Mouse (Mus musculus): ENCODE measurements around the gene Gm28308. TPM values are rescaled to one million over a fixed set of nuclear protein-coding genes. Genes with fewer than 3 reads are reported as not detected.

The Gm28308 gene
- total RNA-seq, 2 experiments from 2014 or later = not detected

- DNase-seq (ENCODE audit: low spot score in 2 of 2) = no peak
Observed at GRCm38 (mm10) chr6:52246916-52247315, 33.8 kb upstream of the Gm28308 start.

GRCm38 (mm10) chr6:52246403-52246803 lies 33.3 kb upstream of the Gm28308 start:
- DNase-seq (ENCODE audit: low spot score in 2 of 2) = no peak

- no peak for DNase-seq (ENCODE audit: low spot score in 2 of 2)
Observed at GRCm38 (mm10) chr6:52245757-52246142, 32.6 kb upstream of the Gm28308 start, which contains the start of gene Hoxa11. TSS of gene Hoxa11 (minus strand) at chr6:52245810.

- DNase-seq (ENCODE audit: low spot score in 2 of 2) = no peak
Observed at GRCm38 (mm10) chr6:52245040-52245756, 32.1 kb upstream of the Gm28308 start.

GRCm38 (mm10) chr6:52244471-52245039 lies 31.4 kb upstream of the Gm28308 start:
- no peak for DNase-seq (ENCODE audit: low spot score in 2 of 2)

GRCm38 (mm10) chr6:52243681-52244121 lies 30.6 kb upstream of the Gm28308 start:
- no peak for DNase-seq (ENCODE audit: low spot score in 2 of 2)

GRCm38 (mm10) chr6:52242801-52243332 lies 29.7 kb upstream of the Gm28308 start:
- no peak for DNase-seq (ENCODE audit: low spot score in 2 of 2)

GRCm38 (mm10) chr6:52241001-52241621 lies 28.0 kb upstream of the Gm28308 start:
- no peak for DNase-seq (ENCODE audit: low spot score in 2 of 2)

GRCm38 (mm10) chr6:52240389-52241000 lies 27.4 kb upstream of the Gm28308 start, which contains the start of gene Hoxa10:
TSS of gene Hoxa10 (minus strand) at chr6:52240854.
- DNase-seq (ENCODE audit: low spot score in 2 of 2) = peak; percentile 70 to 71

GRCm38 (mm10) chr6:52239625-52240388 lies 26.7 kb upstream of the Gm28308 start:
- DNase-seq (ENCODE audit: low spot score in 2 of 2) = no peak

GRCm38 (mm10) chr6:52238976-52239375 lies 25.8 kb upstream of the Gm28308 start:
- no peak for DNase-seq (ENCODE audit: low spot score in 2 of 2)

- no peak for DNase-seq (ENCODE audit: low spot score in 2 of 2)
Observed at GRCm38 (mm10) chr6:52238155-52238545, 25.0 kb upstream of the Gm28308 start.

GRCm38 (mm10) chr6:52237346-52238154 lies 24.4 kb upstream of the Gm28308 start:
- DNase-seq (ENCODE audit: low spot score in 2 of 2) = no peak

GRCm38 (mm10) chr6:52236806-52237205 lies 23.7 kb upstream of the Gm28308 start:
- DNase-seq (ENCODE audit: low spot score in 2 of 2) = no peak

- DNase-seq (ENCODE audit: low spot score in 2 of 2) = no peak
Observed at GRCm38 (mm10) chr6:52235866-52236265, 22.7 kb upstream of the Gm28308 start.

GRCm38 (mm10) chr6:52235267-52235666 lies 22.1 kb upstream of the Gm28308 start:
- no peak for DNase-seq (ENCODE audit: low spot score in 2 of 2)

- DNase-seq (ENCODE audit: low spot score in 2 of 2) = no peak
Observed at GRCm38 (mm10) chr6:52234428-52235140, 21.4 kb upstream of the Gm28308 start.

- DNase-seq (ENCODE audit: low spot score in 2 of 2) = no peak
Observed at GRCm38 (mm10) chr6:52233546-52234427, 20.6 kb upstream of the Gm28308 start.
